Mouse (Mus musculus): ENCODE results near the gene Efna1. TPM values are rescaled to one million over a fixed set of nuclear protein-coding genes. Genes with fewer than 3 reads are reported as not detected.

Gene Efna1
- polyA plus RNA-seq, 1 experiment from 2014 or later: 16.4 TPM

DNA sequence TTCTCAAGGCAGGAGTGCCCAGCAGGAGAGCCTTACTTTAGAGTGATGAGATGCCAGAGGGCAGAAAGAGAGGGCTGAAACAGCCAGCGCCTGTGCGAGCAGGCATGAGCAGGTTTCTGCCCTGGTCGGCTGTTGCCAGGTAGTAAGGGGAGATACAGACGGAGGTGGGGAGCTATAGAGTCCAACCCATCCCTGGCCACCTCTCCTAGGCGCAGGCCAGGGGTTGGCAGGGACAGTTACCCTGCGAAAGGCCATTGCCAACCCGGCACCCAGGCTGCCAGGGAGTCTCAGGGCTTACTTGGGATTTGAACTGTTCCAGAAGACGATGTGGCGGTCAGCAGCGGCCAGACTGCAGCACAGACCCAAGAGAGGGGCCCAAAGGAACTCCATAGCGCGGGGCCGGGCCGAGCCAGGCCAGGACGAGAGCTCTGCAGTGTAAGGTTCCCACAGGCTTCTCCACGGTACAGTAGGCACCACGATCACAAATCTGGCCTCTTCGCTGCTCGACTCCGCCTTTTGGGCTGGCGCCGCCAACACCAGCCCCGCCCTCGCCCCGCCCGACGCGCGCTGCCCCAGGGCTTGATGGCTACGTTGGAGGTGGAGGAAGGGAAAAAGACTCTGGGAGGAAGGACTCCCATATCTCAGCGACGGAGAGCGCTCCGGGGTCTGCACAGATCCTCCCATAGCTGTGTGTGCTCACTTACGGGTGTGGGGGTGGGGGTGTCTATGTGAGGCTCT is 1.6 kb downstream of the Efna1 start:
- 3% methylated on average over 33 of the region's 35 CpGs for WGBS
- H3K4me3 ChIP-seq (ENCODE audit: low read depth, low read length): peak overlapping the region; percentile 38
- ATAC-seq (ENCODE audit: low FRiP score) (peak; percentile 61), DNase-seq (ENCODE audit: low spot score) (peak; percentile 83)
- no peaks in the 10 kb centered on the region for H3K36me3 ChIP-seq (ENCODE audit: control insufficient read depth, insufficient read depth, low read length)
- peak overlapping the region; percentile 35 for H3K9ac ChIP-seq (ENCODE audit: low read depth, low read length)
- H3K9me3 ChIP-seq (ENCODE audit: control insufficient read depth, low read length): no peaks in the 10 kb centered on the region
- peak overlapping the region; percentile 85 for H3K4me2 ChIP-seq (replicated peaks; ENCODE audit: low read depth, low read length)
- peaks cover 13% of the 10 kb centered on the region for H3K4me1 ChIP-seq (replicated peaks; ENCODE audit: control insufficient read depth, insufficient read depth, low read length)
- H3K27ac ChIP-seq (ENCODE audit: low read depth, low read length): no peak overlapping the region
- peaks cover 38% of the 10 kb centered on the region for H3K27me3 ChIP-seq (ENCODE audit: control insufficient read depth, insufficient read depth, low read length)

GRCm38 (mm10) chr3:89278643-89279042 is 2.3 kb downstream of the Efna1 start:
- H3K27me3 ChIP-seq (ENCODE audit: control insufficient read depth, insufficient read depth, low read length): peaks cover 38% of the 10 kb centered on the region
- no peak for DNase-seq (ENCODE audit: low spot score)
- H3K4me2 ChIP-seq (replicated peaks; ENCODE audit: low read depth, low read length): peak overlapping the region; percentile 85
- H3K9ac ChIP-seq (ENCODE audit: low read depth, low read length): no peak overlapping the region
- peaks cover 13% of the 10 kb centered on the region for H3K4me1 ChIP-seq (replicated peaks; ENCODE audit: control insufficient read depth, insufficient read depth, low read length)
- 21% methylated on average over 8 of the region's 8 CpGs for WGBS
- peak overlapping the region; percentile 38 for H3K4me3 ChIP-seq (ENCODE audit: low read depth, low read length)
- H3K27ac ChIP-seq (ENCODE audit: low read depth, low read length): no peak overlapping the region
- H3K9me3 ChIP-seq (ENCODE audit: control insufficient read depth, low read length): no peaks in the 10 kb centered on the region
- ATAC-seq (ENCODE audit: low FRiP score): no peak
- no peaks in the 10 kb centered on the region for H3K36me3 ChIP-seq (ENCODE audit: control insufficient read depth, insufficient read depth, low read length)

DNA sequence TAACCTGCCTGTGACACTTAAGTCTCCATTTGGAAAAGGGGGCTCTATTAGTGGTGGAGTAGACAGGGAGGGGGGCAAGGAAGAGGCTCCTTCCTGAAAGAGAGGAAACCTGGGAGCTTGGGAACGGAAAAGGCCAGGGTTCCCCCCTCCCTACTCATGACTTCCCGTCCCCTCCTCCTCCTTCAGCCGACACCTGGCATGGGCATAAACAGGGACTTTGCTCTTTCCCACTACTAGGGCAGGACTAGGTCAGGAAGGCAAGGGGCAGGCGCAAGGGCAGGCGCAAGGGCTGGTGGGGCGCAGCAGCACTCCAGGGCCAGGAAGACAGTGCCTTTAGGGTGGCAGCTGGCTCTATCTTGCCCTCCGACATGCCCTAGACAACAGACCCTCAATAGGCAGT is 2.8 kb downstream of the Efna1 start:
- H3K4me1 ChIP-seq (replicated peaks; ENCODE audit: control insufficient read depth, insufficient read depth, low read length): peaks cover 13% of the 10 kb centered on the region
- H3K36me3 ChIP-seq (ENCODE audit: control insufficient read depth, insufficient read depth, low read length): no peaks in the 10 kb centered on the region
- no peak overlapping the region for H3K9ac ChIP-seq (ENCODE audit: low read depth, low read length)
- H3K27me3 ChIP-seq (ENCODE audit: control insufficient read depth, insufficient read depth, low read length): peaks cover 38% of the 10 kb centered on the region
- no peak for ATAC-seq (ENCODE audit: low FRiP score)
- DNase-seq (ENCODE audit: low spot score): no peak
- no peak overlapping the region for H3K4me2 ChIP-seq (replicated peaks; ENCODE audit: low read depth, low read length)
- no peaks in the 10 kb centered on the region for H3K9me3 ChIP-seq (ENCODE audit: control insufficient read depth, low read length)
- WGBS: 81% methylated on average over 6 of the region's 7 CpGs
- 0 out of 2 replicates have a peak overlapping the region, but pooled peaks have one; percentile 12 for H3K4me3 ChIP-seq (ENCODE audit: low read depth, low read length)
- no peak overlapping the region for H3K27ac ChIP-seq (ENCODE audit: low read depth, low read length)

GRCm38 (mm10) chr3:89277281-89278021 is 3.5 kb downstream of the Efna1 start:
- ATAC-seq (ENCODE audit: low FRiP score) (no peak), DNase-seq (ENCODE audit: low spot score) (no peak)
- WGBS: 53% methylated on average over 14 of the region's 14 CpGs
- no peak overlapping the region for H3K9ac ChIP-seq (ENCODE audit: low read depth, low read length)
- no peak overlapping the region for H3K27ac ChIP-seq (ENCODE audit: low read depth, low read length)
- peaks cover 13% of the 10 kb centered on the region for H3K4me1 ChIP-seq (replicated peaks; ENCODE audit: control insufficient read depth, insufficient read depth, low read length)
- H3K4me3 ChIP-seq (ENCODE audit: low read depth, low read length): no peak overlapping the region
- no peaks in the 10 kb centered on the region for H3K9me3 ChIP-seq (ENCODE audit: control insufficient read depth, low read length)
- peaks cover 38% of the 10 kb centered on the region for H3K27me3 ChIP-seq (ENCODE audit: control insufficient read depth, insufficient read depth, low read length)
- no peaks in the 10 kb centered on the region for H3K36me3 ChIP-seq (ENCODE audit: control insufficient read depth, insufficient read depth, low read length)
- H3K4me2 ChIP-seq (replicated peaks; ENCODE audit: low read depth, low read length): no peak overlapping the region; the same call in 1 of the 2 replicates

DNA sequence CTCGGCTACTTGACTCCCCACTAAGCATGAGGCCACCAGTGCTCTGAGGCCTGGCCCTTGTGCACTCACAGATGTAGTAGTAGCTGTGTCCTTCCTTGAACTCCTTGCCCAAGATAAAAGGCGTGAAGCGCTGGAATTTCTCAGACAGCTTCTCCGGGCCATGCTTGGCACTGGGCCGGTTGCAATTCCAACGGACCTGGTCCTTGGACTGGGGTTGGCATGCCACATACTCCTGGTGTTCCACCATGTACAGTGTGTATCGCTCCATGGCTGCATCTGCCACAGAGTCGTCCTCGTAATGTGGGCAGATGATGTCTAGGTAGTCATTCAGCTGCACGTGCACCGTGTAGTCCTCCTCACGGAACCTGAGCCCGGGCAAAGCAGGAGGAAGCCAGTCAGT is 4.9 kb downstream of the Efna1 start:
- Histone ChIP-seq H3K36me3 (ENCODE audit: control insufficient read depth, insufficient read depth, low read length) (no peaks in the 10 kb centered on the region), H3K9me3 (ENCODE audit: control insufficient read depth, low read length) (no peaks in the 10 kb centered on the region), H3K4me3 (ENCODE audit: low read depth, low read length) (no peak overlapping the region), H3K4me2 (replicated peaks; ENCODE audit: low read depth, low read length) (no peak overlapping the region), H3K9ac (ENCODE audit: low read depth, low read length) (no peak overlapping the region), H3K27ac (ENCODE audit: low read depth, low read length) (no peak overlapping the region), H3K27me3 (ENCODE audit: control insufficient read depth, insufficient read depth, low read length) (peaks cover 30% of the 10 kb centered on the region), H3K4me1 (replicated peaks; ENCODE audit: control insufficient read depth, insufficient read depth, low read length) (peaks cover 11% of the 10 kb centered on the region)
- DNase-seq (ENCODE audit: low spot score) (no peak), ATAC-seq (ENCODE audit: low FRiP score) (no peak)
- 93% methylated on average over 13 of the region's 13 CpGs for WGBS

- no peak for DNase-seq (ENCODE audit: low spot score)
- no peaks in the 10 kb centered on the region for H3K36me3 ChIP-seq (ENCODE audit: control insufficient read depth, insufficient read depth, low read length)
- 72% methylated on average over 6 of the region's 6 CpGs for WGBS
- H3K9me3 ChIP-seq (ENCODE audit: control insufficient read depth, low read length): no peaks in the 10 kb centered on the region
- H3K4me3 ChIP-seq (ENCODE audit: low read depth, low read length): no peak overlapping the region
- H3K9ac ChIP-seq (ENCODE audit: low read depth, low read length): no peak overlapping the region
- H3K27me3 ChIP-seq (ENCODE audit: control insufficient read depth, insufficient read depth, low read length): no peaks in the 10 kb centered on the region
- 0 out of 2 replicates have a peak, but pooled peaks cover 6% of the 10 kb centered on the region for H3K4me1 ChIP-seq (replicated peaks; ENCODE audit: control insufficient read depth, insufficient read depth, low read length)
- no peak overlapping the region for H3K4me2 ChIP-seq (replicated peaks; ENCODE audit: low read depth, low read length)
- no peak for ATAC-seq (ENCODE audit: low FRiP score)
- no peak overlapping the region for H3K27ac ChIP-seq (ENCODE audit: low read depth, low read length)
These were observed 9.2 kb downstream of the Efna1 start for GRCm38 (mm10) chr3:89271760-89272159.

GRCm38 (mm10) chr3:89270891-89271290 is 10.1 kb downstream of the Efna1 start:
- no peak for ATAC-seq (ENCODE audit: low FRiP score)
- Histone ChIP-seq H3K4me2 (replicated peaks; ENCODE audit: low read depth, low read length) (peak overlapping the region; percentile 86), H3K36me3 (ENCODE audit: control insufficient read depth, insufficient read depth, low read length) (no peaks in the 10 kb centered on the region), H3K9me3 (ENCODE audit: control insufficient read depth, low read length) (no peaks in the 10 kb centered on the region), H3K27me3 (ENCODE audit: control insufficient read depth, insufficient read depth, low read length) (no peaks in the 10 kb centered on the region), H3K4me1 (replicated peaks; ENCODE audit: control insufficient read depth, insufficient read depth, low read length) (0 out of 2 replicates have a peak, but pooled peaks cover 6% of the 10 kb centered on the region), H3K4me3 (ENCODE audit: low read depth, low read length) (no peak overlapping the region), H3K27ac (ENCODE audit: low read depth, low read length) (no peak overlapping the region), H3K9ac (ENCODE audit: low read depth, low read length) (peak overlapping the region; percentile 90)
- DNase-seq (ENCODE audit: low spot score): no peak
- 72% methylated on average over 6 of the region's 6 CpGs for WGBS

- Histone ChIP-seq H3K9me3 (ENCODE audit: control insufficient read depth, low read length) (no peaks in the 10 kb centered on the region), H3K4me3 (ENCODE audit: low read depth, low read length) (peak within 1 kb of the TSS; percentile 49), H3K9ac (ENCODE audit: low read depth, low read length) (peak within 1 kb of the TSS; percentile 90), H3K4me1 (replicated peaks; ENCODE audit: control insufficient read depth, insufficient read depth, low read length) (0 out of 2 replicates have a peak, but pooled peaks cover 6% of the 10 kb centered on the region), H3K27me3 (ENCODE audit: control insufficient read depth, insufficient read depth, low read length) (no peaks in the 10 kb centered on the region), H3K36me3 (ENCODE audit: control insufficient read depth, insufficient read depth, low read length) (no peaks in the 10 kb centered on the region), H3K27ac (ENCODE audit: low read depth, low read length) (peak within 1 kb of the TSS; percentile 47; the same call in 1 of the 2 replicates), H3K4me2 (replicated peaks; ENCODE audit: low read depth, low read length) (peak within 1 kb of the TSS; percentile 86)
- DNase-seq (ENCODE audit: low spot score) (peak; percentile 72), ATAC-seq (ENCODE audit: low FRiP score) (peak; percentile 64; the same call in 1 of the 2 replicates)
- 4% methylated on average over 39 of the region's 39 CpGs for WGBS
These were observed 10.7 kb downstream of the Efna1 start, which contains the start of gene Slc50a1 for GRCm38 (mm10) chr3:89270051-89270755. Slc50a1 (minus strand) TSS chr3:89270570.

Data from hindbrain, embryonic 11.5 days (tissue).